Mouse (Mus musculus): ENCODE data around the gene Ip6k3.

The Ip6k3 gene

DNA sequence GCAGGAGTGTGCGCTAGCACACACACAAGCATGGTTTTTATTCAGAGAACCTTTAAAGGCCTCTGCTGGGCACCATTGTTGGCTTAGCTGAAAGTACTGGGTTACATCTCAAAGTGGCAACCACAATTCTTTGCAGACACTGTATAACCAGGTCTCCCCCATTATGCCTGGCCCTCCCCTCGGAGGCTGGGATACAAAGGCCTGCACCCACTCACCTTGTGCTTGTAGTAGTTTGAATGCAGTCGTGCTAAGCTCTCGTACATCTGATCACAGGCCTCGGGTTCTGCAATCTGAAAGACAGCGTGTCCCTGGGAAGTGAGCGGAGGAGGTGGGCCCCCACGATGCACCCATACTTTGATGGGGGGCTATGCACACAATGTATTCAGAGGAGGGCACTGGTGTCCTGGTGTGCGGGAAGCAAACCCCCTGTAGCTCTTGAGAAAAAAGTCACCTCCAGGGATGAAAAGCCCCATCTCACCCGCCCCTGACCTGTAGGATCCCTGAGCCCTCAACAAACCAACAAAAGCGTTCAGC, 41.9 kb downstream of the Ip6k3 start:
- DNase-seq (ENCODE audit: low read depth in 1 of 2, low spot score in 2 of 2): no peak

DNA sequence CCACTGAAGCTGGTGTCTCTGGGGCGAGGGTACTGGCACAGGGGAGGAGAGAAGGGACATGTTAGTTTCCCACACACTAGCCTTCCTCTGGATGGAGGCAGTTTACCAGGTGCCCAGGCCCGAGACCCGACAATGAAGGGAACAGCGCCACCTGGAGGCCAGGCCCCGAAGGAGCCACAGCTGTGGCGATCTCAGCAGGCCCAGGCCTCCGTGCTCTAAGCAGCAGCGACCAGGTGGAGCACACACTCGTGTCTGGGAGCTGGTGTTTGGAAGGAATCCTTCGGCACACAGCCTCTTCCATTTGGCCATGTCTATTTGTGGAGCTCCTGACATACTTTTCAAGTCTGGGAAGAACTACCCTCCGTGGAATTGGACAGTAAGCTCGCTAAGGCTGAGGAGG, 42.4 kb downstream of the Ip6k3 start:
- peak in 1 of 2 experiments; percentile 52 for DNase-seq (ENCODE audit: low read depth in 1 of 2, low spot score in 2 of 2)

DNA sequence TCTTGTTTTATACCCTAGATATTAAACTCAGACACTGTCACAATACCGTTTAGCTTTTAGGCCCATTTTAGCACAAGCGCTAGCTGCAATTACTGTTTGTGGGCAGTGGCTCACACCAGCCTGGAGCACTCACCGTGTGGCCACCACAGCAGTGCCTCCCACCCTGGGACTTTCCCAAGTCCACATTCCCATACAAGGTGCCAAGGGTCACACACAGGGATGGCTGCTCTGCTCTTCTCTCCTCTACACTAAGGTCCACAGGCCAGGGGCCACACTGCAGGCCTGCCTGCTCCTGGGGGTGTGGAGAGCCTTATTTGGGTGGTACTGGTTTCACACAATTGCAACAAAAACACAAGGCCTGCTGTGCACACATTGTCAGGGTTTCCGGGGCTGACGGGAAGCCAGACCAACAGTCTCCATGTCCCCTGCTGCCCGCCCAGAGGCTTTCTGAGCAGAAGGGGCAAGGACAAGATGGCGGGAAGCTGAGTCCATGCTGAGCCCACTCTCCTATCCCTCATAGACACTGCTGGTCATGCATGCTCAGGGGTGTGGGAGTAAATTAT, 43.7 kb downstream of the Ip6k3 start:
- no peak for DNase-seq (ENCODE audit: low read depth in 1 of 2, low spot score in 2 of 2)

DNA sequence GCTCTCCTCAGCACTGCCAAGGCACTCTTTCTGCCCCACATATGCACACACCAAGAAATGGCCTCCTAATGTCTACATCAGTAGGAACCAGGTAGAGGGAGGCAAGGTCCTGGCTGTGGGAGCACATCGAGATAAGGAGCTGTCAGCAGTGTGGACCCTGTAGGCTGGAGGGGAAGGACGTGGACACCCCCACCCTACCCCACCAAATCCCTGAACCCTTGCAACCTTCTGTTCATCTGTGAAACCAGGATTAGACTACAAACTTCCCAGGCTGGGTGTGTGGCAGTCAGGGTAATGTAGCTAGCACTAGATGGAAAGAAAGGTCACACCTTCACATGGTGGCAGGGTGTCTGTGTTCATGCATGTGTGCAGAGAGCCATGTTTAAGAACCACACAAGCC, 44.5 kb downstream of the Ip6k3 start:
- DNase-seq (ENCODE audit: low read depth in 1 of 2, low spot score in 2 of 2): no peak

DNA sequence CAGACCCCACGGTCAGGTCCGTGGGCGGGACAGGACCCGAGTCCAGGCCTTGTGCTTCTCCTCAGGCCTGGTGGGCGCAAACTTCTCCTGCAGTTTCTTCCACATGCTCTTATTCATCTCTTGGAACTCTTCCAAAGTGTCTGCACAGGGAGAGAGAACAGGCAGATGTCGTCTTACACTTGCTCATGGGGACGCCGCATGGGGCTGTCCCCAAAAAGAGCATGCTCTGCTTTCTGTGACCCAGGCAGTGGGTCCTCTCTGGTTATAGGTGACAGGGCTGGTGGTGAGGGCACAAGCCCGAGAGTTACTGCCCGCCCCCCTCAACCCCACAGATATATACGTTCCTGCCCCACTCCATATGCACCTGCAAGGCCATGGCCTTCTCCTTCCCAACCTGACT, 44.9 kb downstream of the Ip6k3 start:
- DNase-seq (ENCODE audit: low read depth in 1 of 2, low spot score in 2 of 2): no peak

DNA sequence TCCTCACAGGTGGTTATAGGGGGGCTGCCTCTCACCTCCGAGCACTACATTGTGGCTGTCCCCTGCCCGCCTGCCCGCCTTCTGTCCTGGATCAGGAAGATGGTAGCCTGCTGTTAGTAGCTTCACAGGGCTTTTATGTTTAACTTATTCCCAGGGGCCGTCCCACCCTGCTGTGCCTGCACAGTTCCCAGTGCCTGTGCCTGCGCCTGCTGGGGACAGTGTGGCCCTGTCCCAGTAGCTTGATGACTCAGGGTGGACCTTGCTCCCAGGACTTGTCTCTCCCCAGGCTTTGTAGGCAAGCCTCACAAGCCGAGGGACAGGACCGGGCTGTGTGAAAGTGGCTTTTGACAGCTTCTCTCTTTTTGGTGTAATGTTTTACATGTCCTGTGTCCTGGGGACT, 45.8 kb downstream of the Ip6k3 start:
- DNase-seq (ENCODE audit: low read depth in 1 of 2, low spot score in 2 of 2): no peak

DNA sequence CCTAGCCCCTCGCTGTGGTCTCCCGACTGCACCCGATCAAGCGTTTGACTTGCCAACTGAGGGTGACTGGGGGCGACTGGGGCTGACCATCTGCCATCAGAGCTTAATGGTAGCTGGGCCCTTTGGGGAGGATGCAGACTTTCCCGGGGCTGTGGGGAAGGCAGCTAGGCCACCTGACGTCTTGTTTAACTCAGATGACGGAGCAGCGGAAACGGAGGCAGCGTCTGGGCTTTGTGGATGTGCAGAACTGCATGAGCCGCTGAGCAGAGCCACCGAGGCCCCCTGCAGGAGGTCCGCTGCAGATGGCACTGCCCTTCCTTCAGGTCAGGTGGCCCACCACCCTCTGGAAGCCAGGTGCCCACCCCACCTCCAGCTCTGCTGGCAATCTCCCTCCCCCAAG, 46.3 kb downstream of the Ip6k3 start:
- no peak for DNase-seq (ENCODE audit: low read depth in 1 of 2, low spot score in 2 of 2)

DNA sequence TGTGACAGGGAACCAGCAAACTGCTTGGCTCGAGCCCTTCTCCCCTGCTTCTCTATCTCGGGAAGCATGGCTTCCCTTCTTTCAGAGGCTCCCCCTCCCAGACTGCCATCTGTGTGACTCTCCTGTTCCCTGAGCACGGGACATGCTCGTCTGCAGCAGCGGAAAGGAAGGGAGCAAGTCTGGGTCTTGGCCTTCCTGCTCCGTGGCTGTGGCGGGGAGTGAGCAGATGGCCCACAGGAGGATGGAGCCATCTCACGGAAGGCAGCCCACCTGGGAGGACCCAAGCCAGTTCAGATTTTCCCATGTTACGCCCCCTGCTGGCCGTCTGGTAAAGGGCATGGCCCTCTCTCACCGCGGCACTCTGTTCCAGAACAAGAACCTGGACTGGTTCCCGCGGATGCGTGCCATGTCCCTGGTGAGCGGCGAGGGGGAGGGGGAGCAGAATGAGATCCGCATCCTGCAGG, 47.0 kb downstream of the Ip6k3 start:
- DNase-seq (ENCODE audit: low read depth in 1 of 2, low spot score in 2 of 2): no peak

DNA sequence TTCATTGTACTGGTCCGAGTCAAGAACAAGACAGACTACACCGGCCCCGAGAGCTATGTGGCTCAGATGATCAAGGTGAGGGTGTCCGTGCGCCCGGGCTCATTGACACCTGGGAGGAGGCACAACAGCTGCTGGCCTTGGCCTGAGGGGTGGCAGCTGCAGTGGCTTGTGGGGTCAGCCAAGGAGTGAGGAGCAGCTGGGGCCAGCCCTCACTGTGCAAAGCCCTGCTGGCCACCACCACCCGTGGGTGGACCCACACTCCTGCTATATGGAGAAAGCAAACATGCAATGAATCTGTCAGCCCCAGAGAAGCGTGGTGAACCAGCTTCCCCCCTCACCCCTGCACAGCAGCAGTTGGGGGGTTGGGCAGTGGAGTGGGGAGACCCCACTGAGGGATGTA, 47.6 kb downstream of the Ip6k3 start:
- DNase-seq (ENCODE audit: low read depth in 1 of 2, low spot score in 2 of 2): no peak

DNA sequence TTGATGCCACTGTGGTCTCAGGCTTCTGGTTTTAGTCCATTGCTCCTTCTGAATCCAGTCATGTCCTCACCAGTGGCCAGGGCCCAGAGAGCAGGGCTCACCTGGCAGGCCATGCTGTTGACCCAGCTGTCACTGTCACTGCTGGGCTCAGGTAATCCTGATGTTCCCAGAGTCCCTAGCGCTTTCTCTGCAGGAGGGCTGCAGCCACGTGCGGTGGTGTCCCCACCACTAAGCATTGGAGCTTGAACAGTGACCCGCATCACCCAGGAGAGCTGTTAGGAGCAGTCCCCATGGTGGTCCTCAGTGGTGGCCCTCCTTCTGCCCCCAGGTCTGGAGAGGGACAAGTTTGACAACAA, 48.1 kb downstream of the Ip6k3 start:
- no peak for DNase-seq (ENCODE audit: low read depth in 1 of 2, low spot score in 2 of 2)

DNA sequence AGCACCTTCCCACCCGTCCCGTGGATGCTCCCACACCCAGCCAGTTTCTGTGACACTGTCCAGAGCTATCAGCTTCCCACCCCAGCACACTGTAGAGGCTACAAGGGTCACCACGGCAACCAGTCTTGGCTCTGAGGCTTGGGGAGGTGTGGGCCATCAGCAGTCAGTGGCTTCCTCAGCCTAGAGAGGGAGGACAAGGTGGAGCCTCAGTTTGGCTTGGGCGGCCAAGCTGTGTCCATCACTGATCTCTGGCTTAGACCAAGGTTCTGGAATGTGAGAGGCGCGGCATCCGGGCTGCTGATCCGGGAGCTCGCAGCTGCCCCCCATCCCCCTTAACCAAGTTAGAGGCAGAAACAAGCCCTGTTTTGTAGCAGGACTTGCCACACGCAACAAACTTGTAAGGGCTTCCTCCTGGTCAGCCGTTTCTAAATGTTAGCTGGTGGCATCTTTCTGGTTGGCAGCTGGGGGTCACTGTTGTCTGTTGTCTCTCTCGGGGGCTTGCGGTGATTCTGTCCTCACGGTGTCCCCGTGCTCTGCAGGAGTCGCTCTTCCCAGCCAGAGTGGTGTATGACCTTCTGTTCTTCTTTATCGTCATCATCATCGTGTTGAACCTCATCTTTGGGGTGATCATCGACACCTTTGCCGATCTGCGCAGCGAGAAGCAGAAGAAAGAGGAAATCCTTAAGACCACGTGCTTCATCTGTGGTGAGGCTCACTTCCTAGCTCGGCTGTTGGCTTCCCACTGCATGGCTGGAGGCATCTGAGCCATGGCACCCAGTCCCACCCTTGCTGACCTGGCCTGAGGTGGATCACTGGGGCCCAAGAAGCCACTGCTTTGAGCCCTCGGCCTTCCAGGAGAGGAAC, 48.7 kb downstream of the Ip6k3 start:
- DNase-seq (ENCODE audit: low read depth in 1 of 2, low spot score in 2 of 2): no peak

DNA sequence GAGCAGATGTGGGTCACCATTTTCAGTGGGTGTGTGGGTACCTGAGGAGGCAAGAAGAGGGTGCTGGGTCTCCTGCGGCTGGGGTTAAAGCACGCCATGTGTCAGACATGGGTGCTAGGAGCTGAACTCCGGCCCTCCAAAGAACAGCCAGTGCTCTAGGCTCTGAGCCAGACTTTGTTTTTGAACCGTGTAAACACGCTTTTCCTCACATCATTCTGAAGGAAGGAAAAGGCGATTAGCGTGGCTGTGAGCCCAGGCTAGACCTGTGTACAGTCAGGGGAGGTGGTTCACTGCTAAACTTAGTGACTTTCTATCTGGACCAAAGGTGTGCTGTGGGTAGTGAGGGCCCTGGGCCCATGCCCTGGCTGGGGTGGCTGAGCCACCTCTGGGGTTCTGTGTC, 57.5 kb downstream of the Ip6k3 start:
- no peak for DNase-seq (ENCODE audit: low read depth in 1 of 2, low spot score in 2 of 2)

DNA sequence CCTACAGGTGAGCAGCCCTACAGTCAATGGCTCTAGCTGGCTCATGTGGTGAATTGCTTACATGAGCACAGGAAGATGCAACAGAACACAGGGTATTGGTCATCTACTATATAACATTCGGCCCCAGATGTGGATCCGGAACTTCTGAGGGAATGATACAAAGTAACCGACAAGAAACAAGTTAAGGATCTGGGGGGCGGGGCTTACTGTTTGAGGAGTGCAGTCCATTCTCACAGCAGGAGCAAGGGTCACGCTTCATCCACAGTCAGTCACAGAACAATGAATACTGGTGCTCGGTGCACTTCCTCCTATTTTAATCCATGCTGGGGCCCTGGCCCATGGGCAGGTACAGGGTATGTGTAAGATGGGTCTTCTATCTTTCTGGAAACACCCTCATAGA, 59.7 kb downstream of the Ip6k3 start:
- no peak for DNase-seq (ENCODE audit: low read depth in 1 of 2, low spot score in 2 of 2)

DNA sequence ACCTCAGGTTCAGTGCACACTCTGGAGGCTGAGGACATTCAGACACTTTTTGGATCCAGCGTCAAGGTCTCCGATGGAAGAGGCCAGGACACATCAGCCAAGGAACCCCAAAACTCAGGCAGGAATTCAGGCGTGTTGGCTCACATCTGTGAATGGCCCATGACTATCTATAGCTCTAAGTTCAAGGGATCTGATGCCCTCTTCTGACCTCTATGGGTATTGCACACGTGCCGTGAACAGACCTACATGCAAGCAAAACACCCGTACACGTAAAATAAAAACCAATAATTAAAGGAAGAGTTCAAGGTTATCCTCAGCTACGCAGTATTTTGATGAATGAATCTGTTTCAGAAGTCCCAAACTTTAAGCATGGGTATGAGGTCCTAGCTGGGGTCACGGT, 60.9 kb downstream of the Ip6k3 start:
- no peak for DNase-seq (ENCODE audit: low read depth in 1 of 2, low spot score in 2 of 2)

DNA sequence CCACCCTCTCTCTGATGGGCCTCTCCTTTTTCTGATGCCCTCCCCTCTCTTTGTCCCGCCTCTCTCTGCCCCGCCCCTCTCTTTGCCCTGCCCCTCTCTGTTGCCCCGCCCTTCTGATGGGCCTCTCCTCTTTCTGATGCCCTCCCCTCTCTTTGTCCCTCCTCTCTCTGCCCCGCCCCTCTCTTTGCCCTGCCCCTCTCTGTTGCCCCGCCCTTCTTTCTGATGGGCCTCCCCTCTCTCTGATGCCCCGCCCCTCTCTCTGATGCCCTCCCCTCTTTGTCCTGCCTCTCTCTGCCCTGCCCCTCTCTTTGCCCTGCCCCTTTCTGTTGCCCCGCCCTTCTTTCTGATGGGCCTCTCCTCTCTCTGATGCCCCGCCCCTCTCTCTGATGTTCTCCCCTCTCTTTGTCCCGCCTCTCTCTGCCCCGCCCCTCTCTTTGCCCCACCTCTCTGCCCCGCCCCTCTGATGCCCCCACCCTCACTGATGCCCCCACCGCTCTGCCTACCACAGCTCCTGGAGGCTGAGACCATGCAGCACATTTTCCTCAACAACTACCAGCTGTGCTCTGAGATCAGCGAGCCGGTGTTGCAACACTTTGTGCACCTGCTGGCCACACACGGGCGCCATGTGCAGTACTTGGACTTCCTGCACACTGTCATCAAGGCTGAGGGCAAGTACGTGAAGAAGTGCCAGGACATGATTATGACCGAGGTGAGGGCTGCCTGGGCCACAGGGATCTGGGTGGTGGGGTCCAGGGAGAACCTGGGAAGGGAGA, 61.7 kb downstream of the Ip6k3 start:
- DNase-seq (ENCODE audit: low read depth in 1 of 2, low spot score in 2 of 2): no peak

DNA sequence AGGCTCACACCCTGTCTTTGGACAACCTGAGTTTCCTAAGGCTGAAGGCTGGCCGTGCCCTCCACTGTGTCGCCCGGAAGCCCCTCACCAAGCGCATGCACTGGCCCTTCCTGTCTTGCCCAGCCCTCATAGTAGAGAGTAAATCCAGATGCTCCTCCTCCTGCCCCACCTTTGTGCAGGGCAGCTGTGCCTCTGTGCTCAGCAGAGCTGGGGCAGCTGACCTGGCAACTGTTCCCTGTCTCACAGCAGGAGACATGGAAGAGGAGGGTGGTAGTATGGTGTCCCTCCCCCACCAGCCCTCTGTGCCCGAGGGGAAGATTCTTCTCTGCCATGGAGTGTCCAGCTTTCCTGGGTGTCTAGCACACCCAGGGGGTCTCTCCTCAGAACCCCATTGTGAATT, 65.9 kb downstream of the Ip6k3 start:
- DNase-seq (ENCODE audit: low read depth in 1 of 2, low spot score in 2 of 2): no peak

DNA sequence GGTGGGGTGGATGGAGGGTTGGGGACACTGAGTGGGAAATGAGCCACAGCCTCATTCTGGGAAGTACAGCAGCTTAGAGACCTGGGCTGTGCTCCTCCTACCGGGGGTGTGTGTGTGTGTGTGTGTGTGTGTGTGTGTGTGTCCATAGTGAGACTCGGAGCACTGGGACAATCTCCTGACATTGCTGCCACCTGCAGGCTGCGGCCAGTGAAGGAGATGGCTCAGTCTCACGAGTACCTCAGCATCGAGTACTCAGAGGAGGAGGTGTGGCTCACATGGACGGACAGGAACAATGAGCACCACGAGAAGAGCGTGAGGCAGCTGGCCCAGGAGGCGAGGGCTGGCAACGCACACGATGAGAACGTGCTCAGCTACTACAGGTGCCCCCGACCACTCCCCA, 71.9 kb downstream of the Ip6k3 start:
- DNase-seq (ENCODE audit: low read depth in 1 of 2, low spot score in 2 of 2): no peak

All from monocyte, adult 2 months (primary cell).